Mouse (Mus musculus) bone marrow macrophage, adult 2 months (primary cell): ENCODE data around the gene Pth.

Source experiments
- CTCF ChIP-seq: IDR thresholded peaks from 2 replicates; pipeline ENCODE4 v1.5.1; 2012; ENCODE audit warnings: low read depth, mild to moderate bottlenecking, low read length, moderate library complexity
- POLR2A ChIP-seq: IDR thresholded peaks from 2 replicates; pipeline ENCODE4 v1.6.1; 2012; ENCODE audit warnings: mild to moderate bottlenecking, low read depth, low read length, borderline replicate concordance

DNA sequence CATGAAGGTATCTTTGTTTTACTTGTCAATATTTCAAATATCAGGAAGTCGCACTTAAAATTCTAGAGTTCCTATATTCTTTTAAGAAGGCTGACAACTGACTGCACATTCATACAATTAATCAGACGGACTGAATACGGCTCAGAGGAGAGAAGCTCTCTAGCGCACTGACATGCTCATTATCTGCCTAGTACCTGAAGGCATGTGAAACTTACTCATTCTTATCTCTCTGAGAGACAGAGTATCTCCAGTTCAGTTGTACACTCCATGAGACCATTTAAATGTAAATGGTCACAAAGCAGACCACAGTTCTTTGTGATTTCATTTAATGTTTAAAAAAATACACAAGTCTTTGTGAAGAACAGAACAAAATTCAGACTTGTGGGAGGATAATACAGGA, 20.9 kb downstream of the Pth start:
- TF ChIP-seq CTCF (no peak), POLR2A (no peak)
